Mouse (Mus musculus) MEL (cell line): Measurements from ENCODE around the gene Fam160a1. TPM values are rescaled to one million over a fixed set of nuclear protein-coding genes. Genes with fewer than 3 reads are reported as not detected.

Experiments
- DNase-seq: peaks from one replicate; pipeline ENCODE4 v3.0.0; 2011; ENCODE audit warnings: low read depth, low spot score
- H3K27ac ChIP-seq: 2 replicates; pipeline ENCODE4 v1.5.1; 2012; ENCODE audit warnings: low read depth, mild to moderate bottlenecking, control low read depth, low read length, moderate library complexity; ENCODE audit not compliant: control insufficient read depth
- H3K27me3 ChIP-seq, 2 experiments: fragments of 150-350 bp in 1 of 2; sonication (generic) in 1 of 2; 2 replicates each; pipeline ENCODE4 v1.6.1; 2012; ENCODE audit warnings: low read length in 2 of 2, mild to moderate bottlenecking in 2 of 2, improper control_type of control experiment in 1 of 2, moderate library complexity in 1 of 2; ENCODE audit not compliant: insufficient read depth in 2 of 2, control insufficient read depth in 1 of 2
- H3K36me3 ChIP-seq, 2 experiments: 2 replicates each; pipeline ENCODE4 v1.6.1; 2012 to 2014; ENCODE audit warnings: low read length in 2 of 2, improper control_type of control experiment in 1 of 2, inconsistent platforms in 1 of 2, mild to moderate bottlenecking in 1 of 2; ENCODE audit not compliant: insufficient read depth in 2 of 2, control insufficient read depth in 1 of 2
- H3K4me1 ChIP-seq, 2 experiments: fragments of 150-350 bp in 1 of 2; sonication (generic) in 1 of 2; 2 replicates each; pipeline ENCODE4 v1.6.1; 2012; ENCODE audit warnings: low read length in 2 of 2, improper control_type of control experiment in 1 of 2, mild to moderate bottlenecking in 1 of 2; ENCODE audit not compliant: insufficient read depth in 2 of 2, control insufficient read depth in 1 of 2
- H3K4me3 ChIP-seq, 2 experiments: fragments of 150-350 bp in 1 of 2; sonication (generic) in 1 of 2; 2 replicates each; pipeline ENCODE4 v1.5.1; 2012; ENCODE audit warnings: low read depth in 2 of 2, low read length in 2 of 2, mild to moderate bottlenecking in 2 of 2, moderate library complexity in 2 of 2, control low read depth in 1 of 2, improper control_type of control experiment in 1 of 2; ENCODE audit not compliant: control insufficient read depth in 1 of 2, insufficient read depth in 1 of 2
- H3K79me2 ChIP-seq: 2 replicates; pipeline ENCODE4 v1.6.1; 2012; ENCODE audit warnings: mild to moderate bottlenecking, low read length, moderate library complexity; ENCODE audit not compliant: control insufficient read depth, poor library complexity, insufficient read depth
- H3K9ac ChIP-seq: 2 replicates; pipeline ENCODE4 v1.6.1; 2012; ENCODE audit warnings: low read depth, mild to moderate bottlenecking, control low read depth, low read length, moderate library complexity; ENCODE audit not compliant: control insufficient read depth, poor library complexity, severe bottlenecking
- H3K9me3 ChIP-seq: fragments of 150-350 bp; sonication (generic); replicated peaks from 2 replicates; pipeline ENCODE4 v1.6.1; 2012; ENCODE audit warnings: mild to moderate bottlenecking, low read length, improper control_type of control experiment, moderate library complexity; ENCODE audit not compliant: insufficient read depth
- CHD1 ChIP-seq: IDR thresholded peaks from 2 replicates; pipeline ENCODE4 v1.6.1; 2012; ENCODE audit warnings: low read depth, mild to moderate bottlenecking, inconsistent platforms, low read length, improper control_type of control experiment
- CTCF ChIP-seq, 3 experiments: IDR thresholded peaks in 2 of 3; conservative IDR thresholded peaks in 1 of 3; 2 replicates each; pipeline ENCODE4 v1.5.1; 2011 to 2012; ENCODE audit warnings: low read length in 3 of 3, low read depth in 2 of 3, mild to moderate bottlenecking in 2 of 3, improper control_type of control experiment in 1 of 3, inconsistent platforms in 1 of 3, mixed read lengths in 1 of 3, moderate library complexity in 1 of 3; ENCODE audit not compliant: control insufficient read depth in 1 of 3, insufficient read depth in 1 of 3, poor library complexity in 1 of 3, severe bottlenecking in 1 of 3
- EP300 ChIP-seq, 2 experiments: IDR thresholded peaks; 2 replicates each; pipeline ENCODE4 v1.6.1; 2011; ENCODE audit warnings: improper control_type of control experiment in 2 of 2, low read length in 2 of 2, low read depth in 1 of 2, mild to moderate bottlenecking in 1 of 2
- GATA1 ChIP-seq: IDR thresholded peaks from 2 replicates; pipeline ENCODE4 v1.6.1; 2011; ENCODE audit warnings: low read depth, low read length, improper control_type of control experiment
- HCFC1 ChIP-seq: IDR thresholded peaks from 2 replicates; pipeline ENCODE4 v1.6.1; 2012; ENCODE audit warnings: low read depth, mild to moderate bottlenecking, inconsistent platforms, low read length, improper control_type of control experiment, moderate library complexity
- JUND ChIP-seq: IDR thresholded peaks from 2 replicates; pipeline ENCODE4 v1.6.1; 2011; ENCODE audit warnings: low read depth, mild to moderate bottlenecking, improper control_type of control experiment, low read length
- MYB ChIP-seq: IDR thresholded peaks from 2 replicates; pipeline ENCODE4 v1.6.1; 2011; ENCODE audit warnings: mild to moderate bottlenecking, low read depth, low read length, improper control_type of control experiment
- NELFE ChIP-seq: IDR thresholded peaks from 2 replicates; pipeline ENCODE4 v1.6.1; 2011; ENCODE audit warnings: low read depth, low read length, improper control_type of control experiment
- POLR2AphosphoS2 ChIP-seq: IDR thresholded peaks from 2 replicates; pipeline ENCODE4 v1.6.1; 2011; ENCODE audit warnings: low read length, improper control_type of control experiment
- POLR2AphosphoS5 ChIP-seq: IDR thresholded peaks from 2 replicates; pipeline ENCODE4 v1.6.1; 2012; ENCODE audit warnings: low read depth, borderline replicate concordance, mild to moderate bottlenecking, inconsistent platforms, low read length, moderate library complexity, mixed read lengths
- RAD21 ChIP-seq: IDR thresholded peaks from 2 replicates; pipeline ENCODE4 v1.6.1; 2011; ENCODE audit warnings: mild to moderate bottlenecking, low read depth, low read length, improper control_type of control experiment
- RCOR1 ChIP-seq: IDR thresholded peaks from 2 replicates; pipeline ENCODE4 v1.6.1; 2012; ENCODE audit warnings: low read depth, mild to moderate bottlenecking, inconsistent platforms, low read length, improper control_type of control experiment
- SIN3A ChIP-seq: IDR thresholded peaks from 2 replicates; pipeline ENCODE4 v1.6.1; 2012; ENCODE audit warnings: low read length, improper control_type of control experiment, inconsistent platforms
- SMC3 ChIP-seq: IDR thresholded peaks from 2 replicates; pipeline ENCODE4 v1.6.1; 2011; ENCODE audit warnings: low read depth, low read length, improper control_type of control experiment
- TAL1 ChIP-seq: IDR thresholded peaks from 2 replicates; pipeline ENCODE4 v1.6.1; 2012; ENCODE audit warnings: mild to moderate bottlenecking, inconsistent platforms, low read length, moderate library complexity, mixed read lengths
- TCF12 ChIP-seq: IDR thresholded peaks from 2 replicates; pipeline ENCODE4 v1.6.1; 2014; ENCODE audit warnings: low read depth, mild to moderate bottlenecking, inconsistent platforms, low read length, improper control_type of control experiment, moderate library complexity
- USF2 ChIP-seq, 2 experiments: IDR thresholded peaks; 2 replicates each; pipeline ENCODE4 v1.6.1; 2011 to 2012; ENCODE audit warnings: improper control_type of control experiment in 2 of 2, low read length in 2 of 2, borderline replicate concordance in 1 of 2, inconsistent platforms in 1 of 2, low read depth in 1 of 2, mild to moderate bottlenecking in 1 of 2; ENCODE audit not compliant: insufficient read depth in 1 of 2
- ZC3H11A ChIP-seq: IDR thresholded peaks from 2 replicates; pipeline ENCODE4 v1.6.1; 2012; ENCODE audit warnings: low read depth, mild to moderate bottlenecking, inconsistent platforms, low read length, improper control_type of control experiment
- ZMIZ1 ChIP-seq: IDR thresholded peaks from 2 replicates; pipeline ENCODE4 v1.6.1; 2012; ENCODE audit warnings: low read depth, mild to moderate bottlenecking, inconsistent platforms, low read length, improper control_type of control experiment, moderate library complexity
- polyA plus RNA-seq, 2 experiments: library from polyadenylated mRNA; stranded (reverse) in 1 of 2; unstranded in 1 of 2; fragments of >175 nt in 1 of 2; fragments of >200 nt in 1 of 2; gene quantifications; 2 replicates each; pipeline versions ENCODE4 v1.2.1 to v1.2.4; 2012; ENCODE audit warnings: low replicate concordance in 2 of 2, low read depth in 1 of 2; ENCODE audit not compliant: insufficient read length in 2 of 2, insufficient read depth in 1 of 2, missing spikeins in 1 of 2
- total RNA-seq: library from RNA; depleted of rRNA; stranded (reverse); fragments of 300-350 nt; gene quantifications from 2 replicates; pipeline ENCODE4 v1.2.3, GENCODE M21; 2012

The Fam160a1 gene
- total and polyA plus RNA-seq, 3 experiments, result not detected

- no peak overlapping the region for H3K9ac ChIP-seq
- H3K9me3 ChIP-seq, result no peaks in the 10 kb centered on the region
- no peak overlapping the region for H3K27ac ChIP-seq
- DNase-seq, result no peak
- no peaks in the 10 kb centered on the region for H3K4me1 ChIP-seq
- H3K79me2 ChIP-seq, result no peaks in the 10 kb centered on the region
- no peaks in the 10 kb centered on the region; a peak in 1 of 4 replicates for H3K27me3 ChIP-seq
- no peak overlapping the region for H3K4me3 ChIP-seq
- H3K36me3 ChIP-seq, result no peaks in the 10 kb centered on the region
- TF ChIP-seq MYB, result no peak
- no peak for TF ChIP-seq CHD1
- TF ChIP-seq SIN3A, result no peak
- TF ChIP-seq POLR2AphosphoS2, result no peak
- TF ChIP-seq TAL1, result no peak
- TF ChIP-seq ZMIZ1, result no peak
- TF ChIP-seq ZC3H11A, result no peak
- no peak for TF ChIP-seq NELFE
- TF ChIP-seq GATA1, result no peak
- TF ChIP-seq HCFC1, result no peak
Observed at GRCm38 (mm10) chr3:85757944-85758343, 59.1 kb downstream of the Fam160a1 start.

DNA sequence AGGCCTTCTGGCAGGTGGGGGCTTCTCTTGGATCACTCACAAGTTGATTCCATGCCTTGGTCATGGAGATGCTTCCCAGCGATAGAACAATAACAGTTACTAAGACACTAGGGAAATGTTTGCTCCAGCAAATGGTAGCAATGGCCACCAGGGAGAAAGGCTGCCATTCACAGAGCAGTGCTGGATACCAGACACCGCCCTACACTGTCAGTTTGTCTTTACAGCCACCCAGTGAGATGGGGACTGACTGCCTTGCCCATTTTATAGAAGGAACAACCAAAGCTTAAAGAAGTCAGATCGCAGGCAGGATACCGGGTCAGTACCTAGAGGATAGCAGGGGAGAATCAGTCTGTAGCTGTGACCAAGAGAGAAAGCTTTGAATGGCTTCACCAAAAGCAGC, 59.7 kb downstream of the Fam160a1 start:
- no peak overlapping the region for H3K27ac ChIP-seq
- H3K9me3 ChIP-seq, result no peaks in the 10 kb centered on the region
- no peak overlapping the region for H3K9ac ChIP-seq
- TF ChIP-seq JUND, result no peak
- DNase-seq, result no peak
- no peak overlapping the region for H3K4me3 ChIP-seq
- no peaks in the 10 kb centered on the region; a peak in 1 of 4 replicates for H3K27me3 ChIP-seq
- H3K36me3 ChIP-seq, result no peaks in the 10 kb centered on the region
- H3K4me1 ChIP-seq, result no peaks in the 10 kb centered on the region
- H3K79me2 ChIP-seq, result no peaks in the 10 kb centered on the region

DNA sequence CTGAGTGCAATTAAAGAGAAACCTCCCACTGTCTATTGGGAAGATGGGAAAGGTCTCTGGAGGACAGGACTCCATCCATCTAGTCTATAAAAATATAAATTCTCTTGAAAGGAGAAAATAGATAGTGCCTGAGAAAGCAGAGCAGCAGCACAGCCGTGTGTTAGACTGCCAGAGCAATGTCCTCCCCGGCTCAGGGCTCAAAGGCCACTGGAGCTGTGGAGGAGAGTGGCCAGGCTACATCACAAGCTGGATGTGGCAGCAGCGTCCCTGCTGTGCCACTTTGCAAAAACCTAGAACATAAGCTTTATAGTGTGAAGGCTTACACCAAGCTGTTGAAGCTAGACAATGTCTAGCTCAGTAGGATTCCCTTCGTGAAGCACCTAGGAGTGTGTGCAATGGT, 67.7 kb downstream of the Fam160a1 start:
- Histone ChIP-seq H3K79me2 (no peaks in the 10 kb centered on the region), H3K9ac (no peak overlapping the region), H3K4me3 (no peak overlapping the region), H3K9me3 (no peaks in the 10 kb centered on the region), H3K36me3 (no peaks in the 10 kb centered on the region), H3K27me3 (no peaks in the 10 kb centered on the region; a peak in 1 of 4 replicates), H3K4me1 (no peaks in the 10 kb centered on the region), H3K27ac (no peak overlapping the region)
- no peak for DNase-seq
- no peak for TF ChIP-seq EP300 (IDR thresholded peaks at IDR 0.05; ENCODE audit: low read depth in 1 of 2, low read length in 2 of 2)
- TF ChIP-seq TCF12, result no peak
- no peak for TF ChIP-seq RAD21
- TF ChIP-seq RCOR1, result no peak
- TF ChIP-seq JUND, result no peak
- no peak for TF ChIP-seq MYB
- no peak for TF ChIP-seq CTCF (IDR thresholded peaks at IDR 0.05 in 2 of 3, conservative IDR thresholded peaks at IDR 0.05 in 1 of 3; ENCODE audit: control insufficient read depth in 1 of 3, insufficient read depth in 1 of 3, low read depth in 2 of 3, low read length in 3 of 3, poor library complexity in 1 of 3, severe bottlenecking in 1 of 3)
- no peak for TF ChIP-seq TAL1
- TF ChIP-seq POLR2AphosphoS2, result no peak
- TF ChIP-seq SMC3, result no peak
- no peak for TF ChIP-seq GATA1
- TF ChIP-seq USF2 (IDR thresholded peaks at IDR 0.05; ENCODE audit: borderline replicate concordance in 1 of 2, insufficient read depth in 1 of 2, low read depth in 1 of 2, low read length in 2 of 2), result no peak
- TF ChIP-seq ZMIZ1, result no peak
- TF ChIP-seq NELFE, result no peak
- no peak for TF ChIP-seq HCFC1
- no peak for TF ChIP-seq SIN3A
- no peak for TF ChIP-seq POLR2AphosphoS5
